Mouse (Mus musculus) lung, postnatal 0 days (tissue): ENCODE data around the gene Sirt7. TPM values are rescaled to one million over a fixed set of nuclear protein-coding genes. Genes with fewer than 3 reads are reported as not detected.
"Not testable (repeated sequence)": the region's sequence is repeated elsewhere in the genome, so short reads cannot be mapped to it uniquely, and the experiment has no call there.

Experiments
- ATAC-seq: fragments of 200-750 bp; cut with Nextera tagmentation; 2 replicates; pipeline ENCODE4 v1.8.0; 2017; ENCODE audit warnings: moderate library complexity
- DNase-seq: peaks from one replicate; pipeline ENCODE4 v3.0.0-alpha.2; 2016; ENCODE audit warnings: low spot score
- H3K27ac ChIP-seq: fragments of 300-500 bp; sonication (generic); 2 replicates; pipeline ENCODE4 v1.5.1; 2014; ENCODE audit warnings: antibody characterized with exemption, mild to moderate bottlenecking, low read length, mixed read lengths
- H3K27me3 ChIP-seq: fragments of 300-500 bp; sonication (generic); replicated peaks from 2 replicates; pipeline ENCODE4 v1.6.1; 2014; ENCODE audit warnings: low read length, mixed read lengths; ENCODE audit not compliant: insufficient read depth
- H3K36me3 ChIP-seq: fragments of 300-500 bp; sonication (generic); 2 replicates; pipeline ENCODE4 v1.6.1; 2014; ENCODE audit warnings: low read length, mixed read lengths; ENCODE audit not compliant: insufficient read depth
- H3K4me1 ChIP-seq: fragments of 300-500 bp; sonication (generic); 2 replicates; pipeline ENCODE4 v1.6.1; 2014; ENCODE audit warnings: antibody characterized with exemption, low read depth, low read length, mixed read lengths; ENCODE audit not compliant: insufficient read depth
- H3K4me2 ChIP-seq: fragments of 300-500 bp; sonication (generic); replicated peaks from 2 replicates; pipeline ENCODE4 v1.6.1; 2014; ENCODE audit warnings: low read depth, mild to moderate bottlenecking, low read length, moderate library complexity, mixed read lengths
- H3K4me3 ChIP-seq: fragments of 300-500 bp; sonication (generic); 2 replicates; pipeline ENCODE4 v1.5.1; 2014; ENCODE audit warnings: low read depth, low read length
- H3K9ac ChIP-seq: fragments of 300-500 bp; sonication (generic); replicated peaks from 2 replicates; pipeline ENCODE4 v1.6.1; 2014; ENCODE audit warnings: low read depth, mild to moderate bottlenecking
- H3K9me3 ChIP-seq: fragments of 300-500 bp; sonication (generic); 2 replicates; pipeline ENCODE4 v1.6.1; 2016; ENCODE audit warnings: low read length, mixed read lengths
- CTCF ChIP-seq: IDR thresholded peaks from 2 replicates; pipeline ENCODE4 v1.5.1; 2016; ENCODE audit warnings: antibody characterized with exemption, mild to moderate bottlenecking
- EP300 ChIP-seq: IDR thresholded peaks from 2 replicates; pipeline ENCODE4 v1.6.1; 2016; ENCODE audit warnings: antibody characterized with exemption, mild to moderate bottlenecking, control low read depth
- WGBS: fragments of 180-500 bp; shearing (Covaris S2); extraction: QIAGEN DNeasy Blood & Tissue Kit; methylation state at CpG from one replicate; pipeline ENCODE4 v1.1.7; 2014; 5-methylcytosine and 5-hydroxymethylcytosine counted together
- polyA plus RNA-seq: library from polyadenylated mRNA; unstranded; fragments of >200 nt; fragmentation: Nextera tagmentation; extraction: Ambion mirVana; gene quantifications from 2 replicates; pipeline ENCODE4 v1.2.1, GENCODE M21; 2015

Gene Sirt7
- polyA plus RNA-seq, 1 experiment from 2014 or later: 46.0 TPM

- ATAC-seq: peak; percentile 99
- Histone ChIP-seq H3K4me2 (peak within 1 kb of the TSS; percentile 95), H3K4me3 (peak within 1 kb of the TSS; percentile 88), H3K4me1 (peaks cover 12% of the 10 kb centered on the region; the same call in 1 of the 2 replicates), H3K27ac (peak within 1 kb of the TSS; percentile 89), H3K9ac (peak within 1 kb of the TSS; percentile 91), H3K9me3 (no peaks in the 10 kb centered on the region), H3K36me3 (peaks cover 19% of the 10 kb centered on the region; the same call in 1 of the 2 replicates), H3K27me3 (no peaks in the 10 kb centered on the region)
- under 1% methylated on average over 57 of the region's 88 CpGs for WGBS
- DNase-seq: peak; percentile 98
- TF ChIP-seq EP300 (no peak), CTCF (peak; percentile 20; the same call in 1 of the 2 replicates)
These were observed 26.6 kb downstream of the Sirt7 start, which contains the start of the genes Alyref and Anapc11 for GRCm38 (mm10) chr11:120598283-120598989. TSS of gene Alyref (minus strand) at chr11:120598365. TSS of gene Anapc11 (plus strand) at chr11:120598421.

- Histone ChIP-seq H3K9ac (peak overlapping the region; percentile 91), H3K9me3 (no peaks in the 10 kb centered on the region), H3K4me3 (peak overlapping the region; percentile 88), H3K27me3 (no peaks in the 10 kb centered on the region), H3K27ac (peak overlapping the region; percentile 89), H3K4me2 (peak overlapping the region; percentile 95), H3K4me1 (peaks cover 12% of the 10 kb centered on the region; the same call in 1 of the 2 replicates), H3K36me3 (peaks cover 27% of the 10 kb centered on the region; the same call in 1 of the 2 replicates)
- ATAC-seq (peak; percentile 37), DNase-seq (peak; percentile 60)
- TF ChIP-seq CTCF (no peak), EP300 (no peak)
- WGBS: 5% methylated on average over 53 of the region's 99 CpGs
These were observed 27.5 kb downstream of the Sirt7 start for GRCm38 (mm10) chr11:120597240-120598235.

- DNase-seq (no peak), ATAC-seq (no peak)
- H3K4me1 ChIP-seq: no peaks in the 10 kb centered on the region
- no peak overlapping the region for H3K4me3 ChIP-seq
- H3K36me3 ChIP-seq: peaks cover 25% of the 10 kb centered on the region
- H3K27ac ChIP-seq: no peak overlapping the region
- WGBS: 87% methylated on average over 6 of the region's 6 CpGs
- H3K4me2 ChIP-seq: no peak overlapping the region
- H3K9me3 ChIP-seq: no peaks in the 10 kb centered on the region
- no peaks in the 10 kb centered on the region for H3K27me3 ChIP-seq
- no peak overlapping the region for H3K9ac ChIP-seq
- TF ChIP-seq EP300 (no peak), CTCF (no peak)
These were observed 36.5 kb downstream of the Sirt7 start for GRCm38 (mm10) chr11:120588531-120588930.

- Histone ChIP-seq H3K27ac (no peak overlapping the region), H3K4me2 (no peak overlapping the region), H3K27me3 (no peaks in the 10 kb centered on the region), H3K4me3 (no peak overlapping the region), H3K4me1 (peaks cover 10% of the 10 kb centered on the region), H3K9ac (no peak overlapping the region), H3K9me3 (no peaks in the 10 kb centered on the region), H3K36me3 (peaks cover 10% of the 10 kb centered on the region)
- 97% methylated on average over 1 of the region's 1 CpGs for WGBS
- DNase-seq: no peak
- TF ChIP-seq EP300 (no peak), CTCF (no peak)
- ATAC-seq: no peak
These were observed 41.1 kb downstream of the Sirt7 start for GRCm38 (mm10) chr11:120583937-120584336.

- not testable (repeated sequence) for H3K9me3 ChIP-seq, DNase-seq, H3K4me3 ChIP-seq, H3K9ac ChIP-seq, H3K27ac ChIP-seq, ATAC-seq, H3K27me3 ChIP-seq, H3K4me2 ChIP-seq
- Histone ChIP-seq H3K4me1 (peaks cover 10% of the 10 kb centered on the region), H3K36me3 (peaks cover 14% of the 10 kb centered on the region)
- 96% methylated on average over 2 of the region's 2 CpGs for WGBS
These were observed 42.1 kb downstream of the Sirt7 start for GRCm38 (mm10) chr11:120582982-120583293.
